Mouse (Mus musculus): ENCODE measurements around the gene Trpm3. TPM values are rescaled to one million over a fixed set of nuclear protein-coding genes. Genes with fewer than 3 reads are reported as not detected.

Gene Trpm3
- total RNA-seq (2014; rRNA removed) (64.7 and 65.8 TPM in 2 replicates), polyA plus RNA-seq (2015; fragmentation: Nextera tagmentation; extraction: Ambion mirVana) (15.0 and 19.1 TPM in 2 replicates)

DNA sequence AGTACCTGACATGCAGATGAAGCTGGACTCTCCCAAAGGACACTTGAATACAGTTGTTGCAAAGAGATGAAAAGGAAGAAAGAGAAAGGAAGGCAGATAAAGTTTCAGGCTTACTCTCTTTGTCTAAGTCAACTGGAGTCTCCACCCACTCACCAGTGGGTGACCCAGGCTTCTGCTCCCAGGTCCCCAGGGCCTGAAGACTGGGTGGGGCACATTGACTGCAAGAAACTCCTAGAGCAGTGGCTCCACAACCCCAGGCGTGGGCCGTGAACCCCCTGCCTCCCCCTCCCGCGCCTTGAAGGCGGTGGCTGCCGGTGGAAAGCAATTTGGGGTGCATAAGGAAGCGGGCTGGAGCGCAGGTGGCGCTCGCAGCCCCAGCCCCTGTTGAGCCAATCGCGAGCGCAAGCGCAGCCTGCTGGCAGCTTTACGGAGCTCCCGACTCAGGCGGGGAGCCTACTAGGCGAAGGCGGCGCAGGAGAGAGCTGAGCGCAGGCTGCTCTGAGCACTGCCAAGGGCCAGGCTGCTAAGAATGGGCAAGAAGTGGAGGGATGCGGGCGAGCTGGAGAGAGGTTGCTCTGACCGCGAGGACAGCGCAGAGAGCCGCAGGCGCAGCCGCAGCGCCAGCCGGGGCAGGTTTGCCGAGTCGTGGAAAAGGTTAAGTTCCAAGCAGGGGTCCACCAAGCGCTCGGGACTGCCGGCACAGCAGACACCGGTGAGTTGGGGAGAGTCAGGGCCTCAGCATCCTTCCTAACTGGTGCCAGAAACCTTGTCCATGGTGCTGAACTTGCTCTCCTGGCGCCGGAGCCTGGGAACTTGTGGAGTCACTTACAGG is at the start of gene Trpm3:
Gene Trpm3, plus strand, starts transcription at position 457 of the 832 bp plus-strand sequence.
- WGBS: under 1% methylated on average over 38 of the region's 39 CpGs
- Histone ChIP-seq H3K36me3 (ENCODE audit: insufficient read depth, low read length) (no peaks in the 10 kb centered on the region), H3K4me3 (ENCODE audit: low read depth, low read length) (peak within 1 kb of the TSS; percentile 56), H3K4me2 (ENCODE audit: low read depth, low read length, poor library complexity, severe bottlenecking) (peak within 1 kb of the TSS; percentile 91), H3K27me3 (ENCODE audit: insufficient read depth, low read length) (no peaks in the 10 kb centered on the region), H3K9me3 (ENCODE audit: low read length) (no peaks in the 10 kb centered on the region), H3K27ac (ENCODE audit: low read depth, low read length) (no peak within 1 kb of the TSS), H3K9ac (replicated peaks; ENCODE audit: low read length, poor library complexity, severe bottlenecking) (peak within 1 kb of the TSS; percentile 56), H3K4me1 (ENCODE audit: insufficient read depth, low read length) (no peaks in the 10 kb centered on the region)
- TF ChIP-seq CTCF (IDR thresholded peaks at IDR 0.05): peak; percentile 71
- ATAC-seq (ENCODE audit: low FRiP score) (peak; percentile 88), DNase-seq (ENCODE audit: low spot score) (peak; percentile 82)

DNA sequence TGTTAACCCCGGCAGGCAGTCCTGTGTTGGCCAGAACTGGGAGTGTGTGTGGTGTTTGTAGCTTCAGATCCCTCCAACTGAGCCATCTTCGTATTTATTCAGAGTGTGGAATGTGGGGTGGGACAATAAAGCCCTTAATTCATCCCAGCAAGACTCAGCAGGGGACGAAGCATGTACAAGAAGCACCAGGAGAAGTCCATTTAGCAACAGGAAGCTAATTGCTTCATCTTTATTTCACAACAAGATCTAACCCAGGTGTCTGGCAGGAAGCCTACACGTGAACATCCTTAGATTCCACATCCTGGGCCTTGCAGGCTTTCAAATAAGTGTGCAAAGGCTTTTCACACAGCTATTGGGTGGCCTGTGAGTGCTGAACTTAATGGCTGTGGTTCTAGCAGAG is 38.3 kb upstream of the Trpm3 start:
- Histone ChIP-seq H3K4me2 (ENCODE audit: low read depth, low read length, poor library complexity, severe bottlenecking) (no peak overlapping the region), H3K9ac (replicated peaks; ENCODE audit: low read length, poor library complexity, severe bottlenecking) (no peak overlapping the region), H3K27me3 (ENCODE audit: insufficient read depth, low read length) (no peaks in the 10 kb centered on the region), H3K36me3 (ENCODE audit: insufficient read depth, low read length) (no peaks in the 10 kb centered on the region), H3K9me3 (ENCODE audit: low read length) (no peaks in the 10 kb centered on the region), H3K27ac (ENCODE audit: low read depth, low read length) (no peak overlapping the region), H3K4me3 (ENCODE audit: low read depth, low read length) (no peak overlapping the region), H3K4me1 (ENCODE audit: insufficient read depth, low read length) (no peaks in the 10 kb centered on the region)
- peak; percentile 4 for DNase-seq (ENCODE audit: low spot score)
- no peak for ATAC-seq (ENCODE audit: low FRiP score)
- WGBS: 51% methylated on average over 4 of the region's 4 CpGs
- no peak for TF ChIP-seq CTCF (IDR thresholded peaks at IDR 0.05)

DNA sequence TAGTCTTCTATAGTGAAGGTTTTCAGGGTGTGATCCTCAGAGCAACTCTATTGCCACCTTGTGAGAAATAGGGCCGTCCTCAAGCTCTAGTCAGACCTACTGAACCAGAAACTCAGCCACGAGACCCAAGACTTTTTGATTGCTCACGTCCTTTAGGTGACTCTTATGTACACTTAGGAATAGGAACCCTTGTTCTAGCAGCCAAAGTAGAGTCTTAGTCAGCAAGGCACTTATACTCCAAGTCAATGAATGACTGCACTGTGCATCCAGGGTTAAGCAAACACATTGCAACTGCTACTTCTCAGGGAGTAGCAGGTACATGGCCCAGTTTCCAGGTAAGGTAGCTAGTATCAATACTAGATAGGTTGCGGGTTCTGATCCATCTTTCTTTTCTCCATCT is 35.0 kb upstream of the Trpm3 start:
- Histone ChIP-seq H3K4me1 (ENCODE audit: insufficient read depth, low read length) (no peaks in the 10 kb centered on the region), H3K9ac (replicated peaks; ENCODE audit: low read length, poor library complexity, severe bottlenecking) (no peak overlapping the region), H3K27ac (ENCODE audit: low read depth, low read length) (no peak overlapping the region), H3K36me3 (ENCODE audit: insufficient read depth, low read length) (no peaks in the 10 kb centered on the region), H3K4me2 (ENCODE audit: low read depth, low read length, poor library complexity, severe bottlenecking) (no peak overlapping the region), H3K27me3 (ENCODE audit: insufficient read depth, low read length) (no peaks in the 10 kb centered on the region), H3K9me3 (ENCODE audit: low read length) (no peaks in the 10 kb centered on the region), H3K4me3 (ENCODE audit: low read depth, low read length) (no peak overlapping the region)
- ATAC-seq (ENCODE audit: low FRiP score) (no peak), DNase-seq (ENCODE audit: low spot score) (no peak)
- no peak for TF ChIP-seq CTCF (IDR thresholded peaks at IDR 0.05)
- WGBS: 91% methylated on average over 4 of the region's 4 CpGs

DNA sequence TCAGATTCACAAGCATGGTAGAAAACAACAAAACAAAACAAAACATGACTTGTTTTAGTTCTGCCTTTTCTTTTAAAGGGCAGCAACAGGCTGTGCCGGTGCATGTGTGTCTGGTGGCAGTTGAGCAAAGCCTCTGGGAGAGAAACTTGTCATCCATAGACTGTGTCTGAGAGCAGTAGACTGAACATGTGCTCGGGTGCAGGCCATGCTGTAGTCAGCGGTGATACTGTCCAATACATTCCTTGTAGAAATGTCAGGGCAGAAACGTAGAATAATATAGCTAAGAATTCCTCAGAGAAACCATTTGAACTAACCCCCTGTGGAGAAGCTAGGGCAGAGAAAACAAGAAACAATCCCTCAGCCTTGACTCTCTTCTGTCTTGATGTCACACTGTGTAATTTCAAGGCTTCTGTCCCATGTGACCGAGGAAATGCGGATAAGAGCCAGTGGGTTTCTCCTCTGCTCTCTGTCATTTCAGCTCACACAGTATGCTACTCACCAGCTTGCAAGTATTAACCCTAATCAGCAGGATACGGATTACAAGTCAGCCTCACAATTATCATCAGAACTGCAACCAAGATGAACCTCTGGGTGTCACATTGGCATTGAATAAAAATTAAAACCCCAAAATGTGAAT is 33.9 kb upstream of the Trpm3 start:
- Histone ChIP-seq H3K4me3 (ENCODE audit: low read depth, low read length) (no peak overlapping the region), H3K36me3 (ENCODE audit: insufficient read depth, low read length) (no peaks in the 10 kb centered on the region), H3K27ac (ENCODE audit: low read depth, low read length) (no peak overlapping the region), H3K27me3 (ENCODE audit: insufficient read depth, low read length) (no peaks in the 10 kb centered on the region), H3K4me1 (ENCODE audit: insufficient read depth, low read length) (no peaks in the 10 kb centered on the region), H3K9ac (replicated peaks; ENCODE audit: low read length, poor library complexity, severe bottlenecking) (no peak overlapping the region), H3K9me3 (ENCODE audit: low read length) (no peaks in the 10 kb centered on the region), H3K4me2 (ENCODE audit: low read depth, low read length, poor library complexity, severe bottlenecking) (no peak overlapping the region)
- DNase-seq (ENCODE audit: low spot score) (no peak), ATAC-seq (ENCODE audit: low FRiP score) (no peak; the same call in 1 of the 2 replicates)
- 30% methylated on average over 7 of the region's 7 CpGs for WGBS
- no peak for TF ChIP-seq CTCF (IDR thresholded peaks at IDR 0.05)

DNA sequence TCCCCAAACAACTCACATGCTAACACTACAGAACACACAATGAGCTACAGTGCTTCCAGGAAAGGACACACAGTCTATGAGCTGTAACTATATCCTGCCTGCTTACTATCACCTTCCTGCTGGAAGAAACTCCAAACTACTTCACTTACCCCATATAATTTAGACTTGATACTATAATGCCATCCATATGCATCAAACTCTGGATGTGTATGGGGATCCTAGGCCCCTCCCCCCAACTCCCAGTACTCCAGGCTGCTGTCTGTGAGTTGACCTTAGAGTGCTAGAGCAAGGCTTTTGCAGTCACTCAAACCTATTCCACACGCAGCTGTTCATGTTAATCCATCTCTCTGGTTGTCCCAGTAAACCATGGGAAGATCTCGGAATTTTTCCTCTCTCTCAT is 33.2 kb upstream of the Trpm3 start:
- Histone ChIP-seq H3K27me3 (ENCODE audit: insufficient read depth, low read length) (no peaks in the 10 kb centered on the region), H3K4me3 (ENCODE audit: low read depth, low read length) (no peak overlapping the region), H3K27ac (ENCODE audit: low read depth, low read length) (no peak overlapping the region), H3K36me3 (ENCODE audit: insufficient read depth, low read length) (no peaks in the 10 kb centered on the region), H3K9ac (replicated peaks; ENCODE audit: low read length, poor library complexity, severe bottlenecking) (no peak overlapping the region), H3K4me2 (ENCODE audit: low read depth, low read length, poor library complexity, severe bottlenecking) (no peak overlapping the region), H3K9me3 (ENCODE audit: low read length) (no peaks in the 10 kb centered on the region), H3K4me1 (ENCODE audit: insufficient read depth, low read length) (no peaks in the 10 kb centered on the region)
- DNase-seq (ENCODE audit: low spot score) (no peak), ATAC-seq (ENCODE audit: low FRiP score) (no peak)
- no peak for TF ChIP-seq CTCF (IDR thresholded peaks at IDR 0.05)
- WGBS: 54% methylated on average over 2 of the region's 2 CpGs

DNA sequence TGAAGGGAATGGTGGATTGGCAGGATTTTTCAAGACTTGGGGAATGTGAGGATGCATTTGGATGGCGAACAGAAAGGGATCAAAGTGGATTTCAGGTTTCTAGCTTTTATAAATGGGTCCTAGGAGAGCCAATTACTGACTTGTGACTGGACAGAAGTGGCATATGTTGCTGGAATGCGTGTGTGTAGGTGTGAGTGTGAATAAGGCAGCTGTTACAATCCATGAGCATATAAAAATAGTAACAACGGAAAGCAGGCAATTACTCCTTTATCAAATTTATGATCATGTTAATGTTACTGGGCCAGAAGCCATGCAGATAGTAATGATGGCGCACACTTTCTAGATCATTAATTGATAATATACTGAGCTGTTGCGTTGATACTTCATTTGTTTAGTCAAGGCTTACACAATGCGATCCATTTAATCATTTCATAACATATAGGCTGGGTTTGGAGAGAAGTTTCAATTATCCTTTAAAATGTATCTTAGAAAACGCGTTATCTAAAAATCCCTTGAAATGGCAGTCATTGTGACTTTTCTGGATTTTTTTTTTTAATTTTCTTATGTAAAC is 29.9 kb upstream of the Trpm3 start:
- H3K4me1 ChIP-seq (ENCODE audit: insufficient read depth, low read length): no peaks in the 10 kb centered on the region
- DNase-seq (ENCODE audit: low spot score) (no peak), ATAC-seq (ENCODE audit: low FRiP score) (no peak)
- no peak overlapping the region for H3K4me2 ChIP-seq (ENCODE audit: low read depth, low read length, poor library complexity, severe bottlenecking)
- no peak overlapping the region for H3K4me3 ChIP-seq (ENCODE audit: low read depth, low read length)
- no peaks in the 10 kb centered on the region for H3K9me3 ChIP-seq (ENCODE audit: low read length)
- H3K36me3 ChIP-seq (ENCODE audit: insufficient read depth, low read length): no peaks in the 10 kb centered on the region
- no peaks in the 10 kb centered on the region for H3K27me3 ChIP-seq (ENCODE audit: insufficient read depth, low read length)
- no peak overlapping the region for H3K27ac ChIP-seq (ENCODE audit: low read depth, low read length)
- WGBS: 91% methylated on average over 8 of the region's 8 CpGs
- TF ChIP-seq CTCF (IDR thresholded peaks at IDR 0.05): no peak
- no peak overlapping the region for H3K9ac ChIP-seq (replicated peaks; ENCODE audit: low read length, poor library complexity, severe bottlenecking)
